Mouse (Mus musculus): ENCODE measurements around the gene Arap1. TPM values are rescaled to one million over a fixed set of nuclear protein-coding genes. Genes with fewer than 3 reads are reported as not detected.

Arap1 gene
- polyA plus RNA-seq, 1 experiment, result 227 TPM

- no peaks in the 10 kb centered on the region for H3K27me3 ChIP-seq (ENCODE audit: control insufficient read depth, insufficient read depth, low read length)
- WGBS, result 82% methylated on average over 4 of the region's 4 CpGs
- no peak for DNase-seq (ENCODE audit: low read depth in 1 of 2, low spot score in 2 of 2)
- peaks cover 11% of the 10 kb centered on the region for H3K36me3 ChIP-seq (ENCODE audit: control insufficient read depth, insufficient read depth, low read length)
- H3K4me3 ChIP-seq (ENCODE audit: extremely low read depth, insufficient read depth, insufficient read length), result no peak overlapping the region
- no peak overlapping the region for H3K27ac ChIP-seq (ENCODE audit: insufficient read depth, low read length)
- no peaks in the 10 kb centered on the region for H3K4me1 ChIP-seq (ENCODE audit: control insufficient read depth, insufficient read depth, insufficient read length)
- TF ChIP-seq POLR2A (IDR thresholded peaks at IDR 0.05; ENCODE audit: low read depth, low read length) (no peak), CTCF (IDR thresholded peaks at IDR 0.05; ENCODE audit: extremely low read depth, insufficient read depth, insufficient read length, insufficient replicate concordance) (no peak)
Observed at GRCm38 (mm10) chr7:101414209-101414608, 66.3 kb downstream of the Arap1 start.

DNA sequence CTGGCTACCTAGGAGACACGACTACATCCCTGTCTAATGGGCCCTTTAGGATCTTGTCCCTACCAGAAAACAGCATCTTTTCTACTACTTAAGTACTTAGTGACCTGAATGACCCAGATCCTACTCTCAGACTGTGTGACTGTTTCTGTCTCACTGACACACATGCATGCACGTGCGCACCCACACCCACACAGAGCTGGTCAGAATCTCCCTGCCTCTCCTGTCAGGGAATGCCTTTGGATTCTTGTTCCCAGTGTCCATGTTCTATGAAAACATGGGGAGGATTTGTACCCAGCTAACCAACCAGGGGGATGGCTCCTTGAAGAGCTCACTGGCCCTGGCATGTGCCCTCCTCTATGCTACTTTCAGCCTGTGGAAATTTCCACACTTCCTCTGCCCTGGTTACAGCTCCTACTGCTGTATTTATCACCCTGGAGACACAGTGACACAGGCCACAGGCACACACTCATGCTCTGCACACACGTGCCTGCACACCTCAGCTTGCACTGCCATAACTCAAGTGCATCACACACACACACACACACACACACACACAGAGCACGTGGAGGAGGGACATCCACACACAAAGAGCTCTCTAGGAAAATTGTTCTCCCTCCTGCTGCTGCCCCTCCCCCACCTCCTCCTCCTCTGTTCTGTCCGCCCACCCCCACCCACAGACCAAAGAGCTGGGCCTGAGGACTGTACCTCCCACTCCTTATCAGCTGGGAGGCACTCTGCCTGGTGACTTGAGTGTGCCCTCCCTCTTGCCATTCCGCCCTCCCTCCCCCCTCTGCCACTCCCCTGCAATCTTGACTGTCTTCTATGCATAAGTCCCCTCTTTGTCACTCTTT is 67.0 kb downstream of the Arap1 start:
- no peak for TF ChIP-seq POLR2A (IDR thresholded peaks at IDR 0.05; ENCODE audit: low read depth, low read length)
- TF ChIP-seq CTCF (IDR thresholded peaks at IDR 0.05; ENCODE audit: extremely low read depth, insufficient read depth, insufficient read length, insufficient replicate concordance), result no peak
- WGBS, result 75% methylated on average over 7 of the region's 7 CpGs
- H3K4me1 ChIP-seq (ENCODE audit: control insufficient read depth, insufficient read depth, insufficient read length), result no peaks in the 10 kb centered on the region
- no peaks in the 10 kb centered on the region for H3K27me3 ChIP-seq (ENCODE audit: control insufficient read depth, insufficient read depth, low read length)
- no peak for DNase-seq (ENCODE audit: low read depth in 1 of 2, low spot score in 2 of 2)
- H3K27ac ChIP-seq (ENCODE audit: insufficient read depth, low read length), result no peak overlapping the region
- peaks cover 9% of the 10 kb centered on the region; the same call in 1 of the 2 replicates for H3K36me3 ChIP-seq (ENCODE audit: control insufficient read depth, insufficient read depth, low read length)
- no peak overlapping the region for H3K4me3 ChIP-seq (ENCODE audit: extremely low read depth, insufficient read depth, insufficient read length)

GRCm38 (mm10) chr7:101415512-101416100 is 67.7 kb downstream of the Arap1 start:
- no peaks in the 10 kb centered on the region for H3K27me3 ChIP-seq (ENCODE audit: control insufficient read depth, insufficient read depth, low read length)
- H3K27ac ChIP-seq (ENCODE audit: insufficient read depth, low read length), result no peak overlapping the region
- peaks cover 8% of the 10 kb centered on the region; the same call in 1 of the 2 replicates for H3K36me3 ChIP-seq (ENCODE audit: control insufficient read depth, insufficient read depth, low read length)
- 65% methylated on average over 8 of the region's 8 CpGs for WGBS
- H3K4me3 ChIP-seq (ENCODE audit: extremely low read depth, insufficient read depth, insufficient read length), result no peak overlapping the region
- H3K4me1 ChIP-seq (ENCODE audit: control insufficient read depth, insufficient read depth, insufficient read length), result no peaks in the 10 kb centered on the region
- no peak for DNase-seq (ENCODE audit: low read depth in 1 of 2, low spot score in 2 of 2)
- TF ChIP-seq CTCF (IDR thresholded peaks at IDR 0.05; ENCODE audit: extremely low read depth, insufficient read depth, insufficient read length, insufficient replicate concordance), result no peak
- no peak for TF ChIP-seq POLR2A (IDR thresholded peaks at IDR 0.05; ENCODE audit: low read depth, low read length)

- TF ChIP-seq CTCF (IDR thresholded peaks at IDR 0.05; ENCODE audit: extremely low read depth, insufficient read depth, insufficient read length, insufficient replicate concordance) (no peak), POLR2A (IDR thresholded peaks at IDR 0.05; ENCODE audit: low read depth, low read length) (no peak)
- Histone ChIP-seq H3K36me3 (ENCODE audit: control insufficient read depth, insufficient read depth, low read length) (peaks cover 4% of the 10 kb centered on the region; the same call in 1 of the 2 replicates), H3K4me1 (ENCODE audit: control insufficient read depth, insufficient read depth, insufficient read length) (no peaks in the 10 kb centered on the region), H3K27me3 (ENCODE audit: control insufficient read depth, insufficient read depth, low read length) (no peaks in the 10 kb centered on the region; the same call in 1 of the 2 replicates), H3K27ac (ENCODE audit: insufficient read depth, low read length) (no peak overlapping the region), H3K4me3 (ENCODE audit: extremely low read depth, insufficient read depth, insufficient read length) (no peak overlapping the region)
- WGBS, result 63% methylated on average over 5 of the region's 5 CpGs
- no peak for DNase-seq (ENCODE audit: low read depth in 1 of 2, low spot score in 2 of 2)
Observed at GRCm38 (mm10) chr7:101416391-101416790, 68.5 kb downstream of the Arap1 start.

DNA sequence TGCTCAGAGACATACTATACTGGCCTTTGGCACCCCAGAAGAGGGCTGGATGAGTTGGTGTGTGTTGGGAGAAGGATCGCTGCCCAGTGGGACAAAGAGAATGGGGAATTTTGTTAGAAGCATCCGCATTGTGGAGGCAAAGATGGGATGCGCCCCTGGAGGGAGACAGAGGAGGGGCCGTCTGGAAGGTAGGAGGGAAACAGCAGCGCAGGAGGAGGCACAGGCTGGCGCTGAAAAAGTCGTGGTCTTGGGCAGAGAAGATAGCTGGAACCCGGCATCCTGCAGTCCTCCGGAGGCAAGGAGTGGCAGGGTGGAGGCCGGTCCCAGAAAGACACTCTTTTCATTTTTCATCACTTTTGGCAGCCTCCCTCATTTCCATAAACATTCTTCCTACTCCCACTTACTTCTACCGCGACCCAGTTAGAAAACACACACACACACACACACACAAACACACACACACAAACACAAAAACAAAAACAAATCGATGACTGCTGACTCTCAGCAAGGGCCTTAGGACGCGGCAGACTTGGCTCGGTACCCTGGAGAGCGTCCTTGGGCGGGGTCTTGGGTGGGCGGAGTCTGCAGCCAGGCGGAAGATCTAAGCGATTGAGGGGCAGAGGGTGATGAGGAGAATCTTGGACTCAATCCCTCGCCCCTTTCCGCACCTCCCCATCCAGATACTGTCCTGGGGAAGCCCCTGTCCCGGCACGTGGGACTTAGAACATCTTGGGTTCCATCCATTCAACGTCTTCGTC is 71.3 kb downstream of the Arap1 start:
- Histone ChIP-seq H3K27me3 (ENCODE audit: control insufficient read depth, insufficient read depth, low read length) (peaks cover 1% of the 10 kb centered on the region; the same call in 1 of the 2 replicates), H3K4me1 (ENCODE audit: control insufficient read depth, insufficient read depth, insufficient read length) (peaks cover 4% of the 10 kb centered on the region; the same call in 1 of the 2 replicates), H3K36me3 (ENCODE audit: control insufficient read depth, insufficient read depth, low read length) (0 out of 2 replicates have a peak, but pooled peaks cover 2% of the 10 kb centered on the region), H3K4me3 (ENCODE audit: extremely low read depth, insufficient read depth, insufficient read length) (no peak overlapping the region), H3K27ac (ENCODE audit: insufficient read depth, low read length) (no peak overlapping the region)
- 10% methylated on average over 27 of the region's 27 CpGs for WGBS
- no peak for TF ChIP-seq POLR2A (IDR thresholded peaks at IDR 0.05; ENCODE audit: low read depth, low read length)
- TF ChIP-seq CTCF (IDR thresholded peaks at IDR 0.05; ENCODE audit: extremely low read depth, insufficient read depth, insufficient read length, insufficient replicate concordance), result no peak
- DNase-seq (ENCODE audit: low read depth in 1 of 2, low spot score in 2 of 2), result peak in 1 of 2 experiments; percentile 15

GRCm38 (mm10) chr7:101421529-101421928 is 73.7 kb downstream of the Arap1 start, which contains the start of gene Pde2a:
Gene Pde2a (plus strand): TSS chr7:101421691.
- no peak for TF ChIP-seq POLR2A (IDR thresholded peaks at IDR 0.05; ENCODE audit: low read depth, low read length)
- TF ChIP-seq CTCF (IDR thresholded peaks at IDR 0.05; ENCODE audit: extremely low read depth, insufficient read depth, insufficient read length, insufficient replicate concordance), result no peak
- Histone ChIP-seq H3K36me3 (ENCODE audit: control insufficient read depth, insufficient read depth, low read length) (no peaks in the 10 kb centered on the region), H3K27me3 (ENCODE audit: control insufficient read depth, insufficient read depth, low read length) (peaks cover 1% of the 10 kb centered on the region; the same call in 1 of the 2 replicates), H3K4me3 (ENCODE audit: extremely low read depth, insufficient read depth, insufficient read length) (no peak within 1 kb of the TSS), H3K27ac (ENCODE audit: insufficient read depth, low read length) (no peak within 1 kb of the TSS), H3K4me1 (ENCODE audit: control insufficient read depth, insufficient read depth, insufficient read length) (peaks cover 4% of the 10 kb centered on the region; the same call in 1 of the 2 replicates)
- WGBS, result 28% methylated on average over 6 of the region's 6 CpGs
- DNase-seq (ENCODE audit: low read depth in 1 of 2, low spot score in 2 of 2), result no peak
